Mouse (Mus musculus): ENCODE measurements around the gene Lrmp.

GRCm38 (mm10) chr6:145091998-145092397 lies 23.5 kb upstream of the Lrmp start:
- TF ChIP-seq POLR2A (IDR thresholded peaks at IDR 0.05; ENCODE audit: borderline replicate concordance, low read depth, low read length): no peak
- TF ChIP-seq CTCF (IDR thresholded peaks at IDR 0.05; ENCODE audit: low read depth, low read length): no peak

All from bone marrow macrophage, adult 2 months (primary cell).